Mouse (Mus musculus) embryonic facial prominence, embryonic 12.5 days (tissue): ENCODE data around the gene Snx12. TPM values are rescaled to one million over a fixed set of nuclear protein-coding genes. Genes with fewer than 3 reads are reported as not detected.
A peak's percentile ranks its signal among the peaks of the same experiment; 100 is the strongest.
"Not testable (repeated sequence)": the region's sequence is repeated elsewhere in the genome, so short reads cannot be mapped to it uniquely, and the experiment has no call there.

Source experiments
- ATAC-seq: fragments of 200-750 bp; cut with Nextera tagmentation; 2 replicates; pipeline ENCODE4 v1.8.0; 2017; ENCODE audit not compliant: insufficient number of reproducible peaks, insufficient read depth, low FRiP score, low TSS enrichment
- H3K27ac ChIP-seq: fragments of 300-500 bp; sonication (generic); 2 replicates; pipeline ENCODE4 v1.5.1; 2016; ENCODE audit warnings: mild to moderate bottlenecking
- H3K27me3 ChIP-seq: fragments of 300-500 bp; sonication (generic); 2 replicates; pipeline ENCODE4 v1.6.1; 2016; ENCODE audit warnings: mild to moderate bottlenecking, moderate library complexity
- H3K36me3 ChIP-seq: fragments of 300-500 bp; sonication (generic); 2 replicates; pipeline ENCODE4 v1.6.1; 2016; ENCODE audit warnings: mild to moderate bottlenecking
- H3K4me1 ChIP-seq: fragments of 300-500 bp; sonication (generic); 2 replicates; pipeline ENCODE4 v1.6.1; 2016
- H3K4me2 ChIP-seq: fragments of 300-500 bp; sonication (generic); replicated peaks from 2 replicates; pipeline ENCODE4 v1.6.1; 2016; ENCODE audit warnings: mild to moderate bottlenecking, moderate library complexity
- H3K4me3 ChIP-seq: fragments of 300-500 bp; sonication (generic); 2 replicates; pipeline ENCODE4 v1.5.1; 2016; ENCODE audit warnings: mild to moderate bottlenecking
- H3K9ac ChIP-seq: fragments of 300-500 bp; sonication (generic); 2 replicates; pipeline ENCODE4 v1.6.1; 2016; ENCODE audit warnings: mild to moderate bottlenecking, moderate library complexity
- H3K9me3 ChIP-seq: fragments of 300-500 bp; sonication (generic); 2 replicates; pipeline ENCODE4 v1.6.1; 2016; ENCODE audit warnings: mild to moderate bottlenecking, moderate library complexity
- WGBS: fragments of 180-500 bp; shearing (Covaris S2); methylation state at CpG from one replicate; pipeline ENCODE4 v1.1.7; 2016; 5-methylcytosine and 5-hydroxymethylcytosine counted together
- polyA plus RNA-seq: library from polyadenylated mRNA; unstranded; fragments of >200 nt; fragmentation: Nextera tagmentation; extraction: Ambion mirVana; gene quantifications from 2 replicates; pipeline ENCODE4 v1.2.1, GENCODE M21; 2016

Gene Snx12
- polyA plus RNA-seq, 1 experiment from 2014 or later, result 56.7 TPM

- WGBS, result 24% methylated on average over 7 of the region's 7 CpGs
- no peak for ATAC-seq
- H3K4me1 ChIP-seq, result no peaks in the 10 kb centered on the region
- H3K9ac ChIP-seq, result no peak overlapping the region
- H3K27ac ChIP-seq, result no peak overlapping the region
- no peaks in the 10 kb centered on the region for H3K36me3 ChIP-seq
- H3K9me3 ChIP-seq, result no peaks in the 10 kb centered on the region
- no peak overlapping the region for H3K4me2 ChIP-seq
- no peak overlapping the region for H3K4me3 ChIP-seq
- H3K27me3 ChIP-seq, result no peaks in the 10 kb centered on the region
Observed at GRCm38 (mm10) chrX:101131001-101131400, 91.4 kb downstream of the Snx12 start.

DNA sequence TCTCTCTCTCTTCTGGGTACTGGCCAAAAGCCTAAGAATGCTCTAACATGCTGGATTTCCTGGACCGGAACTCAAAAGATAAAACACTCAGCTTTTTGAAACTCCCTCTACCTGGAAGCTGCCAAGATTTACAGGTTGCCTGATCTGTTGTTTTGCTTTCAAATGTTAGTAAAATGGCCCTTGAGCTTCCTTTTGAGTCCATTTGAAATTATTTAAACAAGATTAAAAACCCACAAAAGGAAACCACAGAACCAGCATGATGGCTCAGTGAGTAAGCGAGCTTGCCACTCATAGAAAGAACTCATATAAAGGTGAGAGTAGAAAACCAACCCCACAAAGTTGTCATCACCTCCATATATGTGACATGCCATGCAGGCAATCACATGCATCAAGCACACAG, 93.8 kb downstream of the Snx12 start:
- H3K27ac ChIP-seq, result no peak overlapping the region
- no peak overlapping the region for H3K4me3 ChIP-seq
- no peaks in the 10 kb centered on the region for H3K4me1 ChIP-seq
- 89% methylated on average over 2 of the region's 2 CpGs for WGBS
- no peak for ATAC-seq
- H3K27me3 ChIP-seq, result no peaks in the 10 kb centered on the region
- no peak overlapping the region for H3K4me2 ChIP-seq
- no peaks in the 10 kb centered on the region for H3K36me3 ChIP-seq
- H3K9ac ChIP-seq, result no peak overlapping the region
- H3K9me3 ChIP-seq, result no peaks in the 10 kb centered on the region

DNA sequence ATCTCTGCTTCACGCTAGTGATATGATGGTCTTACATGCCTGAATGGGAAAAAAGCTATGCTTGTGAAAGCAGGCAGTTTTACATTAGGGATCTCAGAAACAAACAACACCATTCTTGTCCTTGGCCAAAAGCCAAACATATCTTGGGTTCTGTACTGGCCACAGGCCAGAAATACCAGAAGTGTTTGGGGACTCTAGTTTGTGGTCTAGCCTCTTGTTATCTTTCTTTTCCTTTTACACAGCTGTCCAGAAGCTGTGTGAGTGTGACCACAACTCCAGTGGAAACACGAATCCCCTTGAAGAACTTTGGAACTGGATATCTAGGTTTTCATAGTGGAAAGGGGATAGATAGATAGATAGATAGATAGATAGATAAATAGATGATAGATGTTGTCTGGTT, 95.4 kb downstream of the Snx12 start:
- no peaks in the 10 kb centered on the region for H3K9me3 ChIP-seq
- no peaks in the 10 kb centered on the region for H3K36me3 ChIP-seq
- H3K27me3 ChIP-seq, result no peaks in the 10 kb centered on the region
- H3K4me2 ChIP-seq, result no peak overlapping the region
- no peak overlapping the region for H3K4me3 ChIP-seq
- no peaks in the 10 kb centered on the region for H3K4me1 ChIP-seq
- no peak overlapping the region for H3K27ac ChIP-seq
- WGBS, result 68% methylated on average over 2 of the region's 2 CpGs
- ATAC-seq, result no peak
- no peak overlapping the region for H3K9ac ChIP-seq

- WGBS, result 70% methylated on average over 7 of the region's 7 CpGs
- no peak for ATAC-seq
- no peak overlapping the region for H3K27ac ChIP-seq
Observed at GRCm38 (mm10) chrX:101126474-101126955, 95.8 kb downstream of the Snx12 start.

DNA sequence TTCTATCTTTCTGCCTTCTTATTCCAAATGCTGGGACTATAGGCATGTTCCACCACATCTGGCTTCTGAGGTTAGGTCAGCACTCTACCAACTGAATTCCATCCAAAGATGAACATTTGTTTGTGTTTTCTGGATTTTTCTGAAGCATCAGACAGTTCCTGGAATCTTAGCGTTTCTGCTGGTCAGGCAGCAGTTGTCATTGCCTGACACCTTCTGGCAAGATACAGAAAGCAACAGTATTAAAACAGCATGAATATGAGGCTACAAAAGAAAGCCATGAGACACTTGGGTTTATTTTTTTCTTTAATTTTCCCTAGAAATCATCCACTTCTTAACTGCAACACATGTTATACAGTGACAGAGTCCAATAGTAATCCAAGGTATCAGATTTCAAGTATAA, 101.8 kb downstream of the Snx12 start:
- no peak for ATAC-seq
- WGBS, result 64% methylated on average over 1 of the region's 1 CpGs
- no peaks in the 10 kb centered on the region for H3K36me3 ChIP-seq
- no peaks in the 10 kb centered on the region for H3K4me1 ChIP-seq
- H3K9ac ChIP-seq, result no peak overlapping the region
- no peaks in the 10 kb centered on the region for H3K27me3 ChIP-seq
- no peaks in the 10 kb centered on the region for H3K9me3 ChIP-seq
- no peak overlapping the region for H3K4me2 ChIP-seq
- no peak overlapping the region for H3K4me3 ChIP-seq
- H3K27ac ChIP-seq, result no peak overlapping the region

More at GRCm38 (mm10) chrX:101126474-101126955, 95.8 kb downstream of the Snx12 start:
- no peaks in the 10 kb centered on the region for H3K36me3 ChIP-seq
- no peak overlapping the region for H3K9ac ChIP-seq
- no peaks in the 10 kb centered on the region for H3K27me3 ChIP-seq
- H3K4me3 ChIP-seq, result no peak overlapping the region
- H3K4me1 ChIP-seq, result no peaks in the 10 kb centered on the region
- H3K4me2 ChIP-seq, result no peak overlapping the region
- no peaks in the 10 kb centered on the region for H3K9me3 ChIP-seq

DNA sequence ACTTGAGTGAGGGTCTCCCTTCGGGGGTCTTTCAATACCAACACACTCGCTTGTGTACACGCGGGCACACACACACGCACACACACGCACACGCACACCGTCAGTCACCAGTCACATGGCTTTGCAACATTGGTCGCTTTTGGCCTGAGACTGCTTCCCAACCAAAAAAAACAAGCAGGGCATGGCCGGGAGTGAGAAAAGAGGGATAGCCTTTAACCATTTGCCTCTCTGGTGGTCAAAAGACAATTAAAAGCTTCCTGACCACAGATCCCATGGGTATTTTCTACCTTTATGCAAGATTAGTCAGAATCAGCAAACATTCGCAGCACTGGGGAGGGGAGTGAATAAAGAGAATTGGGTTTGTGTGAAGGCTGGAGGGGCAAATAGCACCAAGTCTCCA, 136.4 kb downstream of the Snx12 start, which contains the start of gene Slc7a3:
Gene Slc7a3, minus strand, starts transcription at position 101 of the 400 bp plus-strand sequence.
- Histone ChIP-seq H3K27ac (no peak within 1 kb of the TSS), H3K4me3 (peak within 1 kb of the TSS; percentile 29), H3K4me2 (peak within 1 kb of the TSS; percentile 54), H3K36me3 (no peaks in the 10 kb centered on the region), H3K4me1 (no peaks in the 10 kb centered on the region), H3K9ac (no peak within 1 kb of the TSS), H3K27me3 (peaks cover 19% of the 10 kb centered on the region), H3K9me3 (no peaks in the 10 kb centered on the region)
- no peak for ATAC-seq
- WGBS, result 43% methylated on average over 11 of the region's 11 CpGs

DNA sequence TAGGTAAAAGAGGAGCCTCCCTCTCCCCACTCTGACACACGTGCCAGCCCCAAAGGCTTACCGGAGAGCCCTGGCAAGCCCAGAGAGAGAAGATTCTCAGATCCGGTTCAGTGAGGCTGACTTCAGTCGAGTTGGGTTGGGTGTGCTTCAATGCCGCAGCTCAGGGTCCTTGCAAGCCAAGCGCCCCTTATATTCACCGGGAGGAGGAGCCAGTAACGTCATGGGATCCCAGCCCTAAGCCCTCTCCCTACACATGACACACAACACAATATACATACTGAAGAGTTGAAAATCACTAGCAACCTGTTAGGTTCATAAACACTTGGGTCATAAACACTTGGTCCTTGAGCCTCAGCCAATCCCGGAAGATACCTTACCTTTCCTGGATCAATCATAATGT, 137.2 kb downstream of the Snx12 start:
- 18% methylated on average over 9 of the region's 9 CpGs for WGBS
- ATAC-seq, H3K27ac ChIP-seq, H3K36me3 ChIP-seq, H3K9me3 ChIP-seq, H3K9ac ChIP-seq, H3K4me1 ChIP-seq: not testable (repeated sequence)
- peak overlapping the region; percentile 29 for H3K4me3 ChIP-seq
- peak overlapping the region; percentile 54 for H3K4me2 ChIP-seq
- peaks cover 19% of the 10 kb centered on the region for H3K27me3 ChIP-seq

- Histone ChIP-seq H3K9me3 (no peaks in the 10 kb centered on the region), H3K36me3 (no peaks in the 10 kb centered on the region), H3K27ac (no peak overlapping the region), H3K9ac (no peak overlapping the region), H3K4me1 (no peaks in the 10 kb centered on the region), H3K4me2 (no peak overlapping the region), H3K27me3 (peaks cover 19% of the 10 kb centered on the region), H3K4me3 (no peak overlapping the region)
- no peak for ATAC-seq
- WGBS, result 49% methylated on average over 2 of the region's 2 CpGs
Observed at GRCm38 (mm10) chrX:101084192-101084591, 138.2 kb downstream of the Snx12 start.

DNA sequence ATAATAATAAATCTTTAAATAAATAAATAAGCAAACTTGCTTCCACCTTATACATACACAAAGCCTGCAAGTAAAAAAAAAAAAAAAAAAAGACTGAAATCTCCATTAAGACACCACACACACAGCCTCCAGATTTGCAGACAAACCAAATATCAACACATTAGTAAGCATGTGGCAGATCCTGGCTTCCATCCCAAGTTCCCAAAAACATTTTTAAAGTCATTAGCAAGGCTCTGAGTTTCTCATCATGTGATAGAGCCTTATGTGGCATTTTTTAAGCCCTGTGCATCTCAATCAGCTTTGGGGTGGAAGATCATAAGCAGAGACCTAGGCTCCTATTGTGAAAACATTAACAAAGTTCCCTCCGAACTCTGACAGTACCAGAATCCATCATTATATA, 157.1 kb downstream of the Snx12 start:
- Histone ChIP-seq H3K9ac (no peak overlapping the region), H3K36me3 (no peaks in the 10 kb centered on the region), H3K4me3 (no peak overlapping the region), H3K27me3 (no peaks in the 10 kb centered on the region), H3K4me2 (no peak overlapping the region), H3K27ac (no peak overlapping the region), H3K4me1 (no peaks in the 10 kb centered on the region), H3K9me3 (no peaks in the 10 kb centered on the region)
- no peak for ATAC-seq
- 61% methylated on average over 1 of the region's 1 CpGs for WGBS

GRCm38 (mm10) chrX:101063503-101063902, 158.9 kb downstream of the Snx12 start:
- ATAC-seq, result no peak
- 56% methylated on average over 2 of the region's 2 CpGs for WGBS
- Histone ChIP-seq H3K4me2 (no peak overlapping the region), H3K36me3 (no peaks in the 10 kb centered on the region), H3K27ac (no peak overlapping the region), H3K4me1 (no peaks in the 10 kb centered on the region), H3K4me3 (no peak overlapping the region), H3K9ac (no peak overlapping the region), H3K27me3 (no peaks in the 10 kb centered on the region), H3K9me3 (no peaks in the 10 kb centered on the region)

- Histone ChIP-seq H3K4me2 (no peak within 1 kb of the TSS), H3K36me3 (no peaks in the 10 kb centered on the region), H3K4me3 (no peak within 1 kb of the TSS), H3K9ac (no peak within 1 kb of the TSS), H3K4me1 (no peaks in the 10 kb centered on the region), H3K9me3 (no peaks in the 10 kb centered on the region), H3K27me3 (no peaks in the 10 kb centered on the region), H3K27ac (no peak within 1 kb of the TSS)
- ATAC-seq, result no peak
- WGBS, result 88% methylated on average over 31 of the region's 31 CpGs
Observed at GRCm38 (mm10) chrX:101059541-101059940, 162.8 kb downstream of the Snx12 start, which contains the start of gene Tex11. Gene Tex11 (minus strand): TSS chrX:101059667.
